Mouse (Mus musculus) gastrocnemius, postnatal 10 days (tissue): ENCODE data around the gene Med7. TPM values are rescaled to one million over a fixed set of nuclear protein-coding genes. Genes with fewer than 3 reads are reported as not detected.

Experiments used
- DNase-seq: peaks from one replicate; pipeline ENCODE4 v3.0.0; 2021; ENCODE audit warnings: mixed read lengths
- total RNA-seq, 2 experiments: library from RNA; stranded (reverse); gene quantifications; 2 replicates each; pipeline ENCODE4 v1.2.3; 2021

Med7 gene
- total RNA-seq, 2 experiments from 2014 or later = 17.4 to 18.4 TPM

- DNase-seq = no peak
Measured at GRCm38 (mm10) chr11:46430123-46430522, 6.6 kb upstream of the Med7 start.

GRCm38 (mm10) chr11:46431129-46431528 is 5.6 kb upstream of the Med7 start:
- peak; percentile 68 for DNase-seq

- no peak for DNase-seq
Measured at GRCm38 (mm10) chr11:46435363-46435762, 1.4 kb upstream of the Med7 start.

GRCm38 (mm10) chr11:46437459-46438000 is 805 bp downstream of the Med7 start:
- DNase-seq = no peak

GRCm38 (mm10) chr11:46439005-46439543 is 2.3 kb downstream of the Med7 start:
- no peak for DNase-seq

- DNase-seq = no peak
Measured at GRCm38 (mm10) chr11:46441774-46442173, 5.0 kb downstream of the Med7 start.

GRCm38 (mm10) chr11:46443152-46443551 is 6.4 kb downstream of the Med7 start:
- DNase-seq = no peak

- DNase-seq = no peak
Measured at GRCm38 (mm10) chr11:46443979-46444378, 7.3 kb downstream of the Med7 start.

- no peak for DNase-seq
Measured at GRCm38 (mm10) chr11:46446150-46446549, 9.4 kb downstream of the Med7 start.

- DNase-seq = no peak
Measured at GRCm38 (mm10) chr11:46447644-46448484, 11.1 kb downstream of the Med7 start.

GRCm38 (mm10) chr11:46449461-46450080 is 12.8 kb downstream of the Med7 start:
- DNase-seq = no peak

- no peak for DNase-seq
Measured at GRCm38 (mm10) chr11:46454453-46455045, 17.8 kb downstream of the Med7 start, which contains the start of gene Havcr2. Havcr2 (plus strand) TSS chr11:46454935.

GRCm38 (mm10) chr11:46459960-46460359 is 23.2 kb downstream of the Med7 start:
- no peak for DNase-seq

GRCm38 (mm10) chr11:46461362-46461761 is 24.6 kb downstream of the Med7 start:
- no peak for DNase-seq

- DNase-seq = no peak
Measured at GRCm38 (mm10) chr11:46461931-46462330, 25.2 kb downstream of the Med7 start.

- DNase-seq = no peak
Measured at GRCm38 (mm10) chr11:46466878-46467277, 30.2 kb downstream of the Med7 start.

- no peak for DNase-seq
Measured at GRCm38 (mm10) chr11:46474220-46474619, 37.5 kb downstream of the Med7 start.

GRCm38 (mm10) chr11:46479311-46479710 is 42.6 kb downstream of the Med7 start:
- DNase-seq = no peak

GRCm38 (mm10) chr11:46480517-46480916 is 43.8 kb downstream of the Med7 start:
- DNase-seq = no peak

- DNase-seq = no peak
Measured at GRCm38 (mm10) chr11:46488231-46488630, 51.5 kb downstream of the Med7 start.

- DNase-seq = no peak
Measured at GRCm38 (mm10) chr11:46488650-46489049, 51.9 kb downstream of the Med7 start.
